Mouse (Mus musculus): ENCODE measurements around the gene Tspan4. TPM values are rescaled to one million over a fixed set of nuclear protein-coding genes. Genes with fewer than 3 reads are reported as not detected.

Gene Tspan4
- polyA plus RNA-seq, 1 experiment: 15.7 TPM

DNA sequence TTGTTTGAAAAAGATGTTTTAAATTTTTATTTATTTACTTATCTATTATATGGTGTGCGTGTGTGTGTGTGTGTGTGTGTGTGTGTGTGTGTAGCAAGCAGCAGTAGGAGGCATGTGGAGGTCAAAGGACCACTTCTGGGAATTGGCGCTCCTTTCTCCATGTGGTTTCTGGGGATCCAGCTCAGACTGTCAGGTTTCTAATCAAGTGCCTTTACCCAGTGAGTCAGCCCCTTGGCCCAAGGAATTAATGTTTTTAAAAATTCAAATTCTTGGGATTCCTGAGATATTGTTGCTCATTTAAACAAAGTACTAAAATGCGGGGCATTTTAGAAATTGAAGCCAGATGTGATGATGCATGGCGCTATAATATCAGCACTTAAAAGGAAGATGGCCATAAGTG is 66.6 kb downstream of the Tspan4 start:
- 87% methylated on average over 4 of the region's 4 CpGs for WGBS
- Histone ChIP-seq H3K36me3 (ENCODE audit: control insufficient read depth, insufficient read depth, low read length) (no peaks in the 10 kb centered on the region), H3K27me3 (ENCODE audit: control insufficient read depth, insufficient read depth, low read length) (no peaks in the 10 kb centered on the region), H3K4me3 (ENCODE audit: low read depth, low read length) (no peak overlapping the region), H3K27ac (ENCODE audit: insufficient read depth, low read depth, low read length) (no peak overlapping the region), H3K4me1 (ENCODE audit: control insufficient read depth, insufficient read depth, insufficient read length, low read length) (peaks cover 34% of the 10 kb centered on the region; the same call in 1 of the 2 replicates)
- TF ChIP-seq CTCF (IDR thresholded peaks at IDR 0.05; ENCODE audit: extremely low read depth, insufficient read length, insufficient replicate concordance, low read depth, low read length): no peak
- TF ChIP-seq POLR2A (IDR thresholded peaks at IDR 0.05; ENCODE audit: low read depth, low read length): no peak

DNA sequence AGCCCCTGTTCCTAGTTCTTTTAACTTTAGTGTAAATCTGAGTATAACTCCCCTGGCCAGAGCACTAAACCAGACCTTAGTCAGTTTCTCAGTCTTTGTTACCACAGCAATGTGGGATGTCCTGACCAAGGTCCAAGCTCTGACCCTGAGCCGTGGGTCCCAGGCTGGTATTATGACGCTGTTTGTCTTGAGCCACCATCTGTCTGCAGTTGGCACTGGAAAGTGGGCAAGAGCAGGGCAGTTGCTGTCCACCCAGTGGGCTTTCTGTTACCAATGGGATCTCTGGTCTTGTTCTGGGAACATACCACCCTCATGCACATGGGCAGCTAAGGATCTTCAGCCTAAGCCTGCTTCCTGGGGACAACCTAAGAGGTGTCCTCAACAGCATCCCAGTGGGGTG is 67.5 kb downstream of the Tspan4 start:
- 82% methylated on average over 2 of the region's 2 CpGs for WGBS
- Histone ChIP-seq H3K36me3 (ENCODE audit: control insufficient read depth, insufficient read depth, low read length) (no peaks in the 10 kb centered on the region), H3K4me3 (ENCODE audit: low read depth, low read length) (no peak overlapping the region), H3K27ac (ENCODE audit: insufficient read depth, low read depth, low read length) (no peak overlapping the region), H3K4me1 (ENCODE audit: control insufficient read depth, insufficient read depth, insufficient read length, low read length) (peaks cover 34% of the 10 kb centered on the region; the same call in 1 of the 2 replicates), H3K27me3 (ENCODE audit: control insufficient read depth, insufficient read depth, low read length) (no peaks in the 10 kb centered on the region)
- TF ChIP-seq CTCF (IDR thresholded peaks at IDR 0.05; ENCODE audit: extremely low read depth, insufficient read length, insufficient replicate concordance, low read depth, low read length): no peak
- TF ChIP-seq POLR2A (IDR thresholded peaks at IDR 0.05; ENCODE audit: low read depth, low read length): no peak

Other genes with a start within 250 kb of the Tspan4 start
- gene Phrf1, start 246.5 kb upstream of the Tspan4 start, polyA plus RNA-seq (2012; rRNA removed): 21.3 and 34.2 TPM in 2 replicates
- 91.6 and 484 TPM in 2 replicates for gene Irf7, start 208.8 kb upstream of the Tspan4 start, polyA plus RNA-seq (2012; rRNA removed)
- 536 and 1,345 TPM in 2 replicates for gene Cdhr5, start 198.5 kb upstream of the Tspan4 start, polyA plus RNA-seq (2012; rRNA removed)
- gene Sct, start 196.1 kb upstream of the Tspan4 start, polyA plus RNA-seq (2012; rRNA removed): 337 and 777 TPM in 2 replicates
- 0.04 and 0.30 TPM in 2 replicates for gene Drd4, start 183.2 kb upstream of the Tspan4 start, polyA plus RNA-seq (2012; rRNA removed)
- 14.7 and 26.0 TPM in 2 replicates for gene Deaf1, start 147.6 kb upstream of the Tspan4 start, polyA plus RNA-seq (2012; rRNA removed)
- gene Tmem80, start 147.5 kb upstream of the Tspan4 start, polyA plus RNA-seq (2012; rRNA removed): 11.1 and 23.7 TPM in 2 replicates
- 279 and 528 TPM in 2 replicates for gene Eps8l2, start 136.4 kb upstream of the Tspan4 start, polyA plus RNA-seq (2012; rRNA removed)
- 191 and 473 TPM in 2 replicates for gene Taldo1, start 83.0 kb upstream of the Tspan4 start, polyA plus RNA-seq (2012; rRNA removed)
- gene Gatd1, start 61.1 kb upstream of the Tspan4 start, polyA plus RNA-seq (2012; rRNA removed): 23.8 and 48.4 TPM in 2 replicates
- 0.84 and 1.0 TPM in 2 replicates for gene Cend1, start 45.7 kb upstream of the Tspan4 start, polyA plus RNA-seq (2012; rRNA removed)
- gene Slc25a22, start 37.3 kb upstream of the Tspan4 start, polyA plus RNA-seq (2012; rRNA removed): 104 and 488 TPM in 2 replicates
- 5.8 and 13.9 TPM in 2 replicates for gene Pidd1, start 31.2 kb upstream of the Tspan4 start, polyA plus RNA-seq (2012; rRNA removed)
- gene Rplp2, start 27.9 kb upstream of the Tspan4 start, polyA plus RNA-seq (2012; rRNA removed): 287 and 441 TPM in 2 replicates
- 86.0 and 319 TPM in 2 replicates for gene Pnpla2, start 20.0 kb upstream of the Tspan4 start, polyA plus RNA-seq (2012; rRNA removed)
- 32.6 and 57.1 TPM in 2 replicates for gene Cracr2b, start 14.1 kb upstream of the Tspan4 start, polyA plus RNA-seq (2012; rRNA removed)
- 209 and 414 TPM in 2 replicates for gene Cd151, start 7.8 kb upstream of the Tspan4 start, polyA plus RNA-seq (2012; rRNA removed)
- gene Polr2l, start 108 bp upstream of the Tspan4 start, polyA plus RNA-seq (2012; rRNA removed): 29.9 and 30.2 TPM in 2 replicates
- 21.5 and 30.7 TPM in 2 replicates for gene Chid1, start 64.6 kb downstream of the Tspan4 start, polyA plus RNA-seq (2012; rRNA removed)
- gene Ap2a2, start 86.9 kb downstream of the Tspan4 start, polyA plus RNA-seq (2012; rRNA removed): 49.6 and 109 TPM in 2 replicates
- gene Muc6, start 180.1 kb downstream of the Tspan4 start, polyA plus RNA-seq (2012; rRNA removed): 1.4 and 475 TPM in 2 replicates
- 453 and 2,633 TPM in 2 replicates for gene Muc2, start 215.1 kb downstream of the Tspan4 start, polyA plus RNA-seq (2012; rRNA removed)

Measured in small intestine, adult 2 months (tissue).